Mouse (Mus musculus): Measurements from ENCODE around the gene Elobl.

The Elobl gene

GRCm38 (mm10) chr11:88986616-88987015 lies 19.9 kb upstream of the Elobl start:
- DNase-seq = no peak

- DNase-seq = no peak
These were observed 14.6 kb upstream of the Elobl start for GRCm38 (mm10) chr11:88981337-88981736.

GRCm38 (mm10) chr11:88977188-88977587 lies 10.5 kb upstream of the Elobl start:
- DNase-seq = no peak

GRCm38 (mm10) chr11:88976320-88976719 lies 9.6 kb upstream of the Elobl start:
- DNase-seq = peak; percentile 21 to 38

- peak; percentile 97 for DNase-seq
These were observed 7.3 kb upstream of the Elobl start for GRCm38 (mm10) chr11:88973776-88974701.

GRCm38 (mm10) chr11:88970202-88970732 lies 3.5 kb upstream of the Elobl start, which contains the start of gene Coil:
TSS of gene Coil (plus strand) at chr11:88970252.
- peak; percentile 40 to 42 for DNase-seq

GRCm38 (mm10) chr11:88958851-88959250 lies 7.9 kb downstream of the Elobl start:
- no peak for DNase-seq

GRCm38 (mm10) chr11:88955217-88955969 lies 11.3 kb downstream of the Elobl start, which contains the start of gene Scpep1:
TSS of gene Scpep1 (minus strand) at chr11:88955465.
- peak; percentile 98 to 99 for DNase-seq

GRCm38 (mm10) chr11:88954803-88955202 lies 11.9 kb downstream of the Elobl start:
- peak; percentile 16 to 29 for DNase-seq

- DNase-seq = no peak
These were observed 13.1 kb downstream of the Elobl start for GRCm38 (mm10) chr11:88953582-88953981.

- no peak for DNase-seq
These were observed 14.6 kb downstream of the Elobl start for GRCm38 (mm10) chr11:88952117-88952516.

GRCm38 (mm10) chr11:88951576-88951975 lies 15.2 kb downstream of the Elobl start:
- no peak for DNase-seq

- DNase-seq = no peak
These were observed 16.0 kb downstream of the Elobl start for GRCm38 (mm10) chr11:88950640-88951250.

GRCm38 (mm10) chr11:88949802-88950639 lies 16.7 kb downstream of the Elobl start:
- no peak for DNase-seq

GRCm38 (mm10) chr11:88948896-88949295 lies 17.8 kb downstream of the Elobl start:
- DNase-seq = no peak

- peak; percentile 49 to 62 for DNase-seq
These were observed 20.7 kb downstream of the Elobl start for GRCm38 (mm10) chr11:88945971-88946585.

GRCm38 (mm10) chr11:88941489-88941888 lies 25.2 kb downstream of the Elobl start:
- DNase-seq = no peak

GRCm38 (mm10) chr11:88939634-88940033 lies 27.1 kb downstream of the Elobl start:
- no peak for DNase-seq

- DNase-seq = no peak
These were observed 28.0 kb downstream of the Elobl start for GRCm38 (mm10) chr11:88938770-88939169.

GRCm38 (mm10) chr11:88937886-88938285 lies 28.8 kb downstream of the Elobl start:
- DNase-seq = no peak

Data from cerebellum, postnatal 10 days (tissue).